Mouse (Mus musculus): ENCODE measurements around the gene Rnls. TPM values are rescaled to one million over a fixed set of nuclear protein-coding genes. Genes with fewer than 3 reads are reported as not detected.

Gene Rnls
- polyA plus RNA-seq, 1 experiment from 2014 or later: 8.3 TPM

DNA sequence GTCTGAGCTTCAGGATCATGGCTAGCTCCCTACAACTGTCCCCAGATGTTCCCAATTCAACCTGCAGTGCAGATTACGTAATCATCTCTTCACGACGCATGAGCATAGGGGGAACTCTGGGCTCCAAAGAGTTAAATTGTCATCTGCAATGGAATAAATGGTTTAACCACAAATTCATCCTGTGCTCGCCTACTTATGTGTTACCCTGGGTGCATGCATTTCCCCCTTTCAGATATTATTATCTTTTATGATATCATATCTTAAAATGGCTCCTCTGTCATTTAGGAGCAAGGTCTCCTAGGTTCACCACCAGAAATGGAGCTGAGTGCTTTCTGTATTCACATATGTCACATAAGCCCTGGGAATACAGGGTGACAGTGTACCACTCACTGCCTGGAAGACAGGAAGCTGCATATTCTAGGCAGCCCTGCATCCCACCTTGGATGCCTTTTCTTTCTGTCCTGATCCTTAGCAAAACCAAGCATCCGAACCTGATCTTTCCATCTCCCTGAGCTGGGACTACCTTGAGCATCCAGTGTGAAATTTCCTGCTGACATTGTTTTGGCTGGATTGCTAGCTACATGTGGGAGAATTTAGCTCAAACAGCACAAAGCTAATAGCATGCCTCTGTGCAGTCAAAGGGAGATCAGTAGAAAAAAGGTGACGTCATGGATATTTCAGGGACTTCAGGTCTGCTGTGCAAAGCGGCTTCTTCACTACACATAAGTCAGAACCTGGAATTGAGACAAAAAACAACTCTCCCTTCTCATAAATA is 289.9 kb downstream of the Rnls start:
- Histone ChIP-seq H3K27ac (ENCODE audit: low read depth, low read length) (no peak overlapping the region), H3K4me1 (replicated peaks; ENCODE audit: control insufficient read depth, insufficient read depth, low read length) (no peaks in the 10 kb centered on the region), H3K27me3 (replicated peaks; ENCODE audit: control insufficient read depth, insufficient read depth, low read length) (no peaks in the 10 kb centered on the region), H3K36me3 (ENCODE audit: control insufficient read depth, insufficient read depth) (no peaks in the 10 kb centered on the region), H3K4me2 (replicated peaks; ENCODE audit: low read depth) (no peak overlapping the region), H3K9me3 (ENCODE audit: control insufficient read depth) (no peaks in the 10 kb centered on the region), H3K4me3 (ENCODE audit: low read depth, low read length) (no peak overlapping the region), H3K9ac (ENCODE audit: low read depth, low read length) (no peak overlapping the region)
- no peak for TF ChIP-seq CTCF (IDR thresholded peaks at IDR 0.05; ENCODE audit: low read depth)
- 76% methylated on average over 7 of the region's 7 CpGs for WGBS
- ATAC-seq: no peak

DNA sequence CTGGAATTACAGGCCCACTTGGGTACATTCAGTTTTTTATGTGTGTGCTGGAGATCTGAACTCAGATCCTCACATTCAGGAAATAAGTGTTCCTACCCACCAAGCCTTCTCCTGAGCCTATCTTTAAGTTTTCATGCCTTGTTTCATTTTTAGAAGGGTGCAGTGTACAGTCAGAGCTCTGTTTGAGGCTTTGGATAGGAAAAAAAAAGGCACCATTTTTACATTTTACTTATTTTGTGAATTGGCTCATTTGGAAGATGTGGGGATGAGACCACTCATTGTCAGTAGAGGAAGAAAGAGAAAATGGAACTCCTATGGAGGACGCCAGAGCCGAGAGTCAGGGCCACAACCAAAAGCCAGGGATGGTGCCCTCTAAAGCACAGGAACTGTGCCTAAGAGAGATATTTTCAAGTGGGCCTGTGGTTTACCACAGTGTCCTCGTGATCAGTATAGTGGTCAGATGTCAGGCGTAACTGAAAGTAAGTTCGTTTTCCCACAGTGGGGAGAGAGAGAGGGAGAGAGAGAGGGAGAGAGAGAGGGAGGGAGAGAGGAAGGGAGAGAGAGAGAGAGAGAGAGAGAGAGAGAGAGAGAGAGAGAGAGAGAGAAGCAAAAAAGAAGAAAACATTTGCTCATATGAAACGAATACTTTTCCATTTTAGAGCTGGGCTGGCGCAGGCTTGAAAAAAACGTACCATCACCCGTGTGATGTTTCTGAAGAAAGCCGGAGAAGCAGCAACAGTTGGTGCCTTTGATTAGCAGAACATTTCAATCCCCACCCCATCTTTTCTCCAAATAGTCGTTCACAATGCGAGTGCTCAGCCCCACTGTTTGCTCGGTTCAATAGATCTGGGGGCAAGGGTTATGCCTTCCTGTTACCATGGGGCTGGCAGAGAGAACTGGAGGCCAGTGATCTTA is 290.7 kb downstream of the Rnls start:
- Histone ChIP-seq H3K27ac (ENCODE audit: low read depth, low read length) (no peak overlapping the region), H3K9ac (ENCODE audit: low read depth, low read length) (no peak overlapping the region), H3K4me2 (replicated peaks; ENCODE audit: low read depth) (no peak overlapping the region), H3K36me3 (ENCODE audit: control insufficient read depth, insufficient read depth) (no peaks in the 10 kb centered on the region), H3K4me3 (ENCODE audit: low read depth, low read length) (no peak overlapping the region), H3K4me1 (replicated peaks; ENCODE audit: control insufficient read depth, insufficient read depth, low read length) (no peaks in the 10 kb centered on the region), H3K27me3 (replicated peaks; ENCODE audit: control insufficient read depth, insufficient read depth, low read length) (no peaks in the 10 kb centered on the region), H3K9me3 (ENCODE audit: control insufficient read depth) (no peaks in the 10 kb centered on the region)
- TF ChIP-seq CTCF (IDR thresholded peaks at IDR 0.05; ENCODE audit: low read depth): no peak
- no peak for ATAC-seq
- 60% methylated on average over 13 of the region's 13 CpGs for WGBS

DNA sequence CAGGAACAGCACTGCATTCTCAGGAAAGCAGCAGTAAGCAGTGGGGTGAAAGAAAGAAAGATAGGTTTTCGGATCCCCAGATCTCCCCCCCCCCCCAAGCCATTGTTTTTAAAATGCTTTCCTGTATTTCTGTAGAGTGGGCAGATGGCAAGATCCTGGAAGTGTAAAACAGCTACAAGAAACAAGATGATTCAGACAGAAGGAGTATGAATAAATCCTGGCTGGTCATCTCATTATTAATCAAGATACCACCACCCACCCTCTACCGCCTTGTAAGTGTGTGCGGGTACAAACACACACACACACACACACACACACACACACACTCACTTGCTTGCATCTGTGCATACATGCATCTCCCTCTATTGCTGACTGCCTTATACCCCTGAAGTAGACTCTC is 291.5 kb downstream of the Rnls start:
- WGBS: 73% methylated on average over 3 of the region's 3 CpGs
- Histone ChIP-seq H3K9me3 (ENCODE audit: control insufficient read depth) (no peaks in the 10 kb centered on the region), H3K9ac (ENCODE audit: low read depth, low read length) (no peak overlapping the region), H3K27ac (ENCODE audit: low read depth, low read length) (no peak overlapping the region), H3K27me3 (replicated peaks; ENCODE audit: control insufficient read depth, insufficient read depth, low read length) (no peaks in the 10 kb centered on the region), H3K4me3 (ENCODE audit: low read depth, low read length) (no peak overlapping the region), H3K4me1 (replicated peaks; ENCODE audit: control insufficient read depth, insufficient read depth, low read length) (no peaks in the 10 kb centered on the region), H3K4me2 (replicated peaks; ENCODE audit: low read depth) (no peak overlapping the region), H3K36me3 (ENCODE audit: control insufficient read depth, insufficient read depth) (no peaks in the 10 kb centered on the region)
- ATAC-seq: no peak
- no peak for TF ChIP-seq CTCF (IDR thresholded peaks at IDR 0.05; ENCODE audit: low read depth)

DNA sequence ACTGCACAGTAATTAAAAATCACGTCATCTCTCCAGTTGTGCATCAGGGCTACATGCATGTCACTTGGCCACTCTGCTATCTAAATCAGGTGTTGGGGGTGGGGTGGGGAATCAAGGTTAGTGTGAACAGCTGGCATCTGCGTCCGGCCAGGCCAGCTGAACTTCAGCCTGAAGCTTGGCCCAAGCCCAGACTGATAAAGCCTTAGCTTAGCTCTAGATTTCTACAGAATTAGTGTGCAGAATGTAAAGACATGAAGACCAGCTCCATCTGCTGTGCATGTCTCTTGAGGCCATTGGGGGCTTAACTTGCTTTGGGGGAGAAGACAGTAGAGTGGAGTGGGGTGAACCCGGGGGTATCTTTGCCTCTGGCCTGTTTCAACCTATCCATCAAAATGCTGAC is 292.1 kb downstream of the Rnls start:
- Histone ChIP-seq H3K9me3 (ENCODE audit: control insufficient read depth) (no peaks in the 10 kb centered on the region), H3K9ac (ENCODE audit: low read depth, low read length) (no peak overlapping the region), H3K4me3 (ENCODE audit: low read depth, low read length) (no peak overlapping the region), H3K27me3 (replicated peaks; ENCODE audit: control insufficient read depth, insufficient read depth, low read length) (no peaks in the 10 kb centered on the region), H3K4me2 (replicated peaks; ENCODE audit: low read depth) (no peak overlapping the region), H3K36me3 (ENCODE audit: control insufficient read depth, insufficient read depth) (no peaks in the 10 kb centered on the region), H3K27ac (ENCODE audit: low read depth, low read length) (no peak overlapping the region), H3K4me1 (replicated peaks; ENCODE audit: control insufficient read depth, insufficient read depth, low read length) (no peaks in the 10 kb centered on the region)
- TF ChIP-seq CTCF (IDR thresholded peaks at IDR 0.05; ENCODE audit: low read depth): no peak
- no peak for ATAC-seq
- WGBS: 35% methylated on average over 4 of the region's 4 CpGs

DNA sequence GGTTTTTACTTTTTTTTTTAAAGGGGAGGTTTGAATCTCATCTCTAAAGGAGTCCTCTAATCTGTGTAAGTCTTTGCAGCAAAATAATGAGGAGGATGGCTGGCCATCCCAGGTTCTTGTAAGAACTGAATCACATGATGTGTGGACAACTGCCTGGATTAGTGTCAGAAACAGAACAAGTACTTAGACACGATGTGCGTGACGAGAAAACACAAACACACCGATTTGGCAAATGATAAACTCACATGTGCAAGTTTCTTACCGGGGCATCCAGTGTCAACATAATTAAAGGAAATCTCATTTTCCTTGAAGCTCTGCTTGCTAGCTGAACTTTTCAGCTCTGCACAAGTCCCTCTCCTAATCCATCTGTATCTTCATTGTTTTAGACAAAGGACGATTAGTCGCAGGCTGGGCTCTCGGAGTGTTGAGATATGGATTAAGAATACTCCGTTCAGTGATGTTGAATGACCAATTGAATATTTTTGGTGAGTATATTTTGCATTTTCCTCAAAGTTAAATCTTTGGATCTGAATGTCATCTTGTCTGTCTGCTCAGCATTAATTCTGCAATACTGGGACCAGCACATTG is 292.8 kb downstream of the Rnls start:
- no peaks in the 10 kb centered on the region for H3K36me3 ChIP-seq (ENCODE audit: control insufficient read depth, insufficient read depth)
- no peak overlapping the region for H3K4me2 ChIP-seq (replicated peaks; ENCODE audit: low read depth)
- H3K4me3 ChIP-seq (ENCODE audit: low read depth, low read length): no peak overlapping the region
- WGBS: 65% methylated on average over 9 of the region's 9 CpGs
- no peaks in the 10 kb centered on the region for H3K4me1 ChIP-seq (replicated peaks; ENCODE audit: control insufficient read depth, insufficient read depth, low read length)
- no peak for ATAC-seq
- no peaks in the 10 kb centered on the region for H3K27me3 ChIP-seq (replicated peaks; ENCODE audit: control insufficient read depth, insufficient read depth, low read length)
- H3K9me3 ChIP-seq (ENCODE audit: control insufficient read depth): no peaks in the 10 kb centered on the region
- no peak for TF ChIP-seq CTCF (IDR thresholded peaks at IDR 0.05; ENCODE audit: low read depth)
- H3K9ac ChIP-seq (ENCODE audit: low read depth, low read length): no peak overlapping the region
- H3K27ac ChIP-seq (ENCODE audit: low read depth, low read length): no peak overlapping the region

DNA sequence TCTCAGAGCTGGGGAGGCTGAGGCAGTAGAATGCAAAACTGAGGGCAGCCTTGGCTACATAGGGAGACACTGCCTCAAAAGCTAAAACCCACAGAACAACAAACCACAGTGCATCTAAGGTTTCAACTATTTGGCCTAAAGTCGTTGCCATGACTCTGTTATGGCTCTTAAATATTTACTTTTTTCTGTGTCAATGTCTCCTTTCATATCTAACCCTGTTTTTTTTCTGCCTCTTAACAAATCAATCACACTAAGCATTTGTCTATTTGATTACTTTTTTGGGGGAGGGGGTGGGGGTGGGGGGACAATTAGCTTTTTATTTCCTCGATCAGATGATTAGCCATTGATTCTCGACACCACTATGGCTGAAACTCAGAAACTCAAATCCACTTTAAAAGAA is 294.4 kb downstream of the Rnls start:
- Histone ChIP-seq H3K4me1 (replicated peaks; ENCODE audit: control insufficient read depth, insufficient read depth, low read length) (no peaks in the 10 kb centered on the region), H3K27me3 (replicated peaks; ENCODE audit: control insufficient read depth, insufficient read depth, low read length) (no peaks in the 10 kb centered on the region), H3K36me3 (ENCODE audit: control insufficient read depth, insufficient read depth) (no peaks in the 10 kb centered on the region), H3K4me3 (ENCODE audit: low read depth, low read length) (no peak overlapping the region), H3K27ac (ENCODE audit: low read depth, low read length) (no peak overlapping the region), H3K9ac (ENCODE audit: low read depth, low read length) (no peak overlapping the region), H3K9me3 (ENCODE audit: control insufficient read depth) (no peaks in the 10 kb centered on the region), H3K4me2 (replicated peaks; ENCODE audit: low read depth) (no peak overlapping the region)
- no peak for ATAC-seq
- 38% methylated on average over 3 of the region's 3 CpGs for WGBS
- no peak for TF ChIP-seq CTCF (IDR thresholded peaks at IDR 0.05; ENCODE audit: low read depth)
